Mouse (Mus musculus) heart, postnatal 0 days (tissue): ENCODE results near the gene Fxyd3.

Experiments used
- CTCF ChIP-seq: IDR thresholded peaks from 2 replicates; pipeline ENCODE4 v1.5.1; 2016; ENCODE audit warnings: antibody characterized with exemption, control low read depth, low read depth
- EP300 ChIP-seq: IDR thresholded peaks from 2 replicates; pipeline ENCODE4 v1.6.1; 2016; ENCODE audit warnings: antibody characterized with exemption, low read depth

- TF ChIP-seq CTCF (no peak), EP300 (no peak)
Observed at GRCm38 (mm10) chr7:31069491-31069890, 7.0 kb downstream of the Fxyd3 start.
